Mouse (Mus musculus) lung, embryonic 14.5 days (tissue): ENCODE results near the gene Lrp1. TPM values are rescaled to one million over a fixed set of nuclear protein-coding genes. Genes with fewer than 3 reads are reported as not detected.

Experiments
- ATAC-seq: fragments of 200-750 bp; cut with Nextera tagmentation; 2 replicates; pipeline ENCODE4 v1.8.0; 2017; ENCODE audit warnings: mild to moderate bottlenecking, moderate TSS enrichment, moderate library complexity; ENCODE audit not compliant: insufficient read depth
- DNase-seq: peaks from one replicate; pipeline ENCODE4 v3.0.0-alpha.2; 2015
- H3K27ac ChIP-seq: fragments of 300-500 bp; sonication (generic); 2 replicates; pipeline ENCODE4 v1.5.1; 2014; ENCODE audit warnings: low read depth, mild to moderate bottlenecking, moderate library complexity
- H3K27me3 ChIP-seq: fragments of 300-500 bp; sonication (generic); 2 replicates; pipeline ENCODE4 v1.6.1; 2014; ENCODE audit warnings: low read length, control low read depth; ENCODE audit not compliant: insufficient read depth
- H3K36me3 ChIP-seq: fragments of 300-500 bp; sonication (generic); 2 replicates; pipeline ENCODE4 v1.6.1; 2014; ENCODE audit warnings: control low read depth; ENCODE audit not compliant: insufficient read depth
- H3K4me1 ChIP-seq: fragments of 300-500 bp; sonication (generic); 2 replicates; pipeline ENCODE4 v1.6.1; 2014; ENCODE audit warnings: antibody characterized with exemption, control low read depth; ENCODE audit not compliant: insufficient read depth
- H3K4me2 ChIP-seq: fragments of 300-500 bp; sonication (generic); 2 replicates; pipeline ENCODE4 v1.6.1; 2014; ENCODE audit warnings: mild to moderate bottlenecking
- H3K4me3 ChIP-seq: fragments of 300-500 bp; sonication (generic); 2 replicates; pipeline ENCODE4 v1.5.1; 2014; ENCODE audit warnings: low read depth, low read length
- H3K9ac ChIP-seq: fragments of 300-500 bp; sonication (generic); 2 replicates; pipeline ENCODE4 v1.6.1; 2014
- H3K9me3 ChIP-seq: fragments of 300-500 bp; sonication (generic); 2 replicates; pipeline ENCODE4 v1.6.1; 2016; ENCODE audit warnings: low read depth, low read length, control low read depth
- CTCF ChIP-seq: IDR thresholded peaks from 2 replicates; pipeline ENCODE4 v1.5.1; 2016; ENCODE audit warnings: antibody characterized with exemption, low read depth
- WGBS: fragments of 180-500 bp; shearing (Covaris S2); extraction: QIAGEN DNeasy Blood & Tissue Kit; methylation state at CpG from one replicate; pipeline ENCODE4 v1.1.7; 2014; 5-methylcytosine and 5-hydroxymethylcytosine counted together
- polyA plus RNA-seq: library from polyadenylated mRNA; unstranded; fragments of >200 nt; fragmentation: Nextera tagmentation; extraction: Ambion mirVana; gene quantifications from 2 replicates; pipeline ENCODE4 v1.2.1, GENCODE M21; 2014

Lrp1 gene
- polyA plus RNA-seq, 1 experiment from 2014 or later, result 68.7 TPM

- no peak for TF ChIP-seq CTCF
- 93% methylated on average over 37 of the region's 37 CpGs for WGBS
- Histone ChIP-seq H3K27me3 (peaks cover 30% of the 10 kb centered on the region), H3K4me1 (peaks cover 14% of the 10 kb centered on the region), H3K9ac (no peak overlapping the region), H3K9me3 (no peaks in the 10 kb centered on the region), H3K27ac (no peak overlapping the region), H3K36me3 (peaks cover 36% of the 10 kb centered on the region), H3K4me3 (peak overlapping the region; percentile 56; the same call in 1 of the 2 replicates), H3K4me2 (peak overlapping the region; percentile 96; the same call in 1 of the 2 replicates)
- DNase-seq (no peak), ATAC-seq (no peak)
These were observed 100.8 kb downstream of the Lrp1 start for GRCm38 (mm10) chr10:127519903-127520713.

GRCm38 (mm10) chr10:127519041-127519701 lies 101.8 kb downstream of the Lrp1 start:
- Histone ChIP-seq H3K4me3 (no peak overlapping the region), H3K4me1 (peaks cover 14% of the 10 kb centered on the region), H3K9ac (no peak overlapping the region), H3K36me3 (peaks cover 36% of the 10 kb centered on the region), H3K27ac (no peak overlapping the region), H3K9me3 (no peaks in the 10 kb centered on the region), H3K27me3 (peaks cover 30% of the 10 kb centered on the region), H3K4me2 (no peak overlapping the region)
- DNase-seq (no peak), ATAC-seq (no peak)
- 89% methylated on average over 25 of the region's 26 CpGs for WGBS
- no peak for TF ChIP-seq CTCF

GRCm38 (mm10) chr10:127517941-127518340 lies 103.0 kb downstream of the Lrp1 start:
- Histone ChIP-seq H3K27ac (no peak overlapping the region), H3K9ac (no peak overlapping the region), H3K4me1 (peaks cover 22% of the 10 kb centered on the region), H3K27me3 (peaks cover 36% of the 10 kb centered on the region), H3K36me3 (peaks cover 36% of the 10 kb centered on the region), H3K9me3 (no peaks in the 10 kb centered on the region), H3K4me2 (no peak overlapping the region), H3K4me3 (no peak overlapping the region)
- no peak for TF ChIP-seq CTCF
- no peak for DNase-seq
- WGBS, result 92% methylated on average over 22 of the region's 22 CpGs
- no peak for ATAC-seq

GRCm38 (mm10) chr10:127516576-127517260 lies 104.2 kb downstream of the Lrp1 start:
- H3K27ac ChIP-seq, result 0 out of 2 replicates have a peak overlapping the region, but pooled peaks have one; percentile 47
- DNase-seq (peak; percentile 79), ATAC-seq (peak; percentile 12)
- peak overlapping the region; percentile 54 for H3K4me2 ChIP-seq
- no peaks in the 10 kb centered on the region for H3K9me3 ChIP-seq
- TF ChIP-seq CTCF, result no peak
- peaks cover 22% of the 10 kb centered on the region for H3K4me1 ChIP-seq
- peak overlapping the region; percentile 20; the same call in 1 of the 2 replicates for H3K9ac ChIP-seq
- peaks cover 36% of the 10 kb centered on the region for H3K36me3 ChIP-seq
- H3K27me3 ChIP-seq, result peaks cover 44% of the 10 kb centered on the region
- 12% methylated on average over 30 of the region's 30 CpGs for WGBS
- H3K4me3 ChIP-seq, result peak overlapping the region; percentile 7; the same call in 1 of the 2 replicates

GRCm38 (mm10) chr10:127515983-127516459 lies 104.9 kb downstream of the Lrp1 start:
- DNase-seq, result no peak
- no peak for TF ChIP-seq CTCF
- no peaks in the 10 kb centered on the region for H3K9me3 ChIP-seq
- 21% methylated on average over 8 of the region's 8 CpGs for WGBS
- ATAC-seq, result no peak
- peak overlapping the region; percentile 7; the same call in 1 of the 2 replicates for H3K9ac ChIP-seq
- H3K27ac ChIP-seq, result no peak overlapping the region
- H3K4me3 ChIP-seq, result peak overlapping the region; percentile 7; the same call in 1 of the 2 replicates
- H3K36me3 ChIP-seq, result peaks cover 36% of the 10 kb centered on the region
- H3K4me1 ChIP-seq, result peaks cover 17% of the 10 kb centered on the region
- H3K27me3 ChIP-seq, result peaks cover 51% of the 10 kb centered on the region
- H3K4me2 ChIP-seq, result peak overlapping the region; percentile 54

- ATAC-seq, result no peak
- H3K27me3 ChIP-seq, result peaks cover 57% of the 10 kb centered on the region
- H3K4me1 ChIP-seq, result peaks cover 14% of the 10 kb centered on the region
- peaks cover 33% of the 10 kb centered on the region for H3K36me3 ChIP-seq
- peak overlapping the region; percentile 54 for H3K4me2 ChIP-seq
- no peak overlapping the region for H3K27ac ChIP-seq
- WGBS, result 31% methylated on average over 9 of the region's 9 CpGs
- H3K9me3 ChIP-seq, result no peaks in the 10 kb centered on the region
- no peak for TF ChIP-seq CTCF
- 0 out of 2 replicates have a peak overlapping the region, but pooled peaks have one; percentile 3 for H3K4me3 ChIP-seq
- no peak for DNase-seq
- H3K9ac ChIP-seq, result no peak overlapping the region
These were observed 105.5 kb downstream of the Lrp1 start for GRCm38 (mm10) chr10:127515271-127515982.
